Mouse (Mus musculus) liver, embryonic 14 days (tissue): ENCODE measurements around the gene Gjc2. TPM values are rescaled to one million over a fixed set of nuclear protein-coding genes. Genes with fewer than 3 reads are reported as not detected.

Experiments used
- polyA plus RNA-seq: library from polyadenylated mRNA; depleted of rRNA; stranded (reverse); fragments of >200 nt; gene quantifications from 2 replicates; pipeline ENCODE4 v1.2.3, GENCODE M21; 2012; rRNA removed

Gene Gjc2
- 0.03 TPM in 2 replicates for polyA plus RNA-seq

DNA sequence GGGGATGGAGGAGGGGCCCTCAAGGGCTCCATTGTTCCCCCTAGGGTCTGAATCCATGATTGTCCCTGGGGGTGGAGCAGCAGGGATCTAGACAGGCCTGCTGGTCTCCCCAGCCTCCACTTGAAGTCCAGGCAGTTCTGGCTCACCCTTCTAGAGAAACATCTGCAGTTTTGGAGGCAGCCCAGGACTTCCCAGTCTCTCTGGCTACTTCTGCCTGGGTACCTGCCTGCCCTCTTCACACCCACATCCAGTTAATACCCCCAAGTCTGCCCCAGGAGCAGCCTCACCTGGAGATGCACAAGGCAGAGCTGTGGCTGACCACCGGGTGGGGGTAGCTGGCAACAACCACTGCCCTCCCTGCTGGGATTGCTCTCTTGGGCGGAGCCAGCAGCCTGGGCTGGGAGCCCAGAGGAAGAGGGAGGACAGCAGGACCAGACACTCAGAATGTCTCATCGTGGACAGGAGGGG lies at the start of gene Gjc2:
Gene Gjc2, minus strand, starts transcription at position 350 of the 468 bp plus-strand sequence.

GRCm38 (mm10) chr11:59228122-59228953 lies 45.3 kb upstream of the Gjc2 start, which contains the start of gene Arf1:
TSS of gene Arf1 (minus strand) at chr11:59228270.

DNA sequence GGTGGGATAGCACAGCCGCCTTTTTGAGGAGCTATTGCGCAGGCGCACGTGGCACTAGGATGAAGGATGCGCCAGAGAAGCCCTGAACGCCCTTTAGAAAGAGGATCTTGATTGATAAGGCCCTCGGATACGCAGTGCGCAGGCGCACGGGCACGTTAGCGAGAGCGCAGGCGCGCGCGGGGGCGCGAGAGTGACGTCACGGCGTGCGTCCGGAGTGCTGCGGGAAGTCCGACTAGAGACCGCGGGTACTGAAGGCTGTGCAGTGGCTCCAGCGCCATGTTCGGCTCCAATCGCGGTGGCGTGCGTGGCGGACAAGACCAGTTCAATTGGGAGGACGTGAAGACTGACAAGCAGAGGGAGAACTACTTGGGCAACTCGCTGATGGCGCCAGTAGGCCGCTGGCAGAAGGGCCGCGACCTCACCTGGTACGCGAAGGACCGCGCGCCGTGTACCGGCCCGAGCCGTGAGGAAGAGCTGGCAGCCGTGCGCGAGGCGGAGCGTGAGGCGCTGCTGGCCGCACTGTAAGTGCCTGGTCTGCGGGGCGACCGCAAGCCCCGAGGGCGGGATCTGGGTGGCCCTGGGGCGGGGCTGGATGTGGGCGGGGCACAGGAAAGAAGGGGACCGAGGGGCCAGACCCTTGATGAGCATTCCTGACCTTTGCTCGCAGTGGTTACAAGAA lies 25.3 kb upstream of the Gjc2 start, which contains the start of gene 2310033P09Rik:
Gene 2310033P09Rik, plus strand, starts transcription at position 169 of the 679 bp plus-strand sequence.

DNA sequence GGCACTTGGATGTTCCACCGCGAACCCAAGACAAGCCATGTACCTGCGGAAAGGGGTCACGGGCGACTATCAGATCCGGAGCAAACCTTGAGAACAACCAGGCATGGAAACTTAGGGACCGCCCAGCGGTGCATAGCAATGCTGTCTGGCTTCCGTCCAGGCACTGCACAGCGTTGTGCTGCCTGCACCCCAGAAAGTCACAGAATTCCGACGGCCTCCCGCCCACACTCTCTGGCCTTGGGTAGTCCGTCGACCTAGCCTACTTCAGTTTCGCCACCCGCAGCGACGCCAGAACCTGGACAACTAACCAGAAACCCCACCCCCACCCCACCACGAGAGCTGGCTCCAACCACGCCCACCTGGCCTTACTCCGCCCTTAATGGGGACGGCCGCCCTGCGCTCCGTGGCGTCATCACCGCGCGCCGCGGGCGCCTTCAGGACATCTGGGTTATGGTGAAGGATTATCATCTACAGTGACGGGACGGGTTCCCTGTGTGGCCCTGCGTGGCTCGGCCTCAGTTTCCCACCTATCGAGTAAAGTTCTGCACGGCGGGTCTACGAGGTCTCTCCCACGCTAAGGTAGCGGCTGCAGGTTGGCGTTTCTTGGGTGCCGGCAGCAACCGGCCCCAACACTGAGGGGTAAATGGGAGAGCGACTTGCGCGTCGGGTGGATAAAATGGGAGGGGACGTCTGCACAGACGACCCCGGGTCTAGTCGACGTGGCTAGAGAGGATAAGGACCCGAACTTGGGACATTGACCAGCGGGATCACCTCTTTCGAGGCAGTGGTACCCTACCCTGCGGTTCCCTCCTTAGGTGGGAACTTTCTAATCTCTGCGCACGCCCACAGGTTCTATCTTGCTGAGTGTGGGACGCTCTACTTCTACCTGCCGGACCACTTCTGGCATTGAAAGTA lies 19.3 kb upstream of the Gjc2 start, which contains the start of gene Mrpl55:
Gene Mrpl55, plus strand, starts transcription at position 406 of the 915 bp plus-strand sequence.

GRCm38 (mm10) chr11:59192059-59192386 lies 9.0 kb upstream of the Gjc2 start, which contains the start of gene Guk1:
TSS of gene Guk1 (minus strand) at chr11:59192212.

DNA sequence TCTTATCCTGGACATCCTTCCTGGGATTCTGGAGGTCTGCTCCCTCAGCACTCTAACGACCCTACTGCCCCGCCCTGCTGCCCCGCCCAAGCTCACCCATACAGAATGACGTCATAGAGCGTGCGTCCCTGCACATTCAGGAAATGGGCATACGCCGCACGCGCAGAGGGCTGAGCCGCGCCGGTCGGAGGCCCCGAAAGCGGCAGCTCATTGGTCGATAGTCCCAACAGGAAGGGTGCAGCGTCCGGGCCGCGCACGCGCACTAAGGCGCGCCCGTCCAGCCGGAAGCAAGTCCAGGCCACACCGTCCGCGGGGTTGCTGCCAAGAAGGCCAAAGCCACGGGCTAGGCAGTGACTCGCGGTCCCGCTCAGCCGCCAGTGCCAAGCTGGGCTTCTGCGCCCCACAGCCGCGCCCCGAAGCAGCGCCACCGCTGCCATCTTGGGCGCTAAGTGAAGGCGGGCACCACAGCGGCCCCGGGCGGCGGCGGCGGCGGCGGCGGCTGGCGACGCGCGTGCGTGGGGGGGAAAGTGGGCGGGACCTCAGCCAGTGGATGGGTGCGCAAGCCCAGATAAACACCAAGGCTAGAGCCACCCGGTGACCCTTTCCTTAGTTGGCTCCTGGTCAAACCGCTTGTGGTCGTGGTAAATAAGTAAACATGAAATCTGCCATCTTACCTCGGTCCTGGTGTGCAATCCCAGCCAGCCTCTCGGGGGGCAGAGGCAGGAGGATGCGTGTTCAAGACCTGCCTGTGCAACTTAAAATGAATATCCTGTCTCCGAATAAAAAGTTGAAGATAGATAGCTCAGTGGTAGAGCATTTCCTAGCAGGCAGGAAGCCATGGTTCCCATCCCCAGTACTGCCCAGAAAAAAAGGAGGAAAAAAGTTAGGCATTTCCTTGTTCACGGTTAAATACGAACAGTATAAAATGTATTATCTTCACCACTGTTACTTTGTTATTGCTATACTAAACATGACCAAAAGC lies 19.5 kb downstream of the Gjc2 start, which contains the start of gene Iba57:
Gene Iba57, minus strand, starts transcription at position 485 of the 982 bp plus-strand sequence.

GRCm38 (mm10) chr11:59135904-59136452 lies 47.0 kb downstream of the Gjc2 start, which contains the start of gene Obscn:
TSS of gene Obscn (minus strand) at chr11:59136402.

Other genes starting within 250 kb of the Gjc2 start
- gene Rnf187, start 244.3 kb downstream of the Gjc2 start, polyA plus RNA-seq = 67.3 and 77.9 TPM in 2 replicates
- 13.3 and 15.4 TPM in 2 replicates for gene Hist3h2ba, start 234.3 kb downstream of the Gjc2 start, polyA plus RNA-seq
- 9.3 and 10.1 TPM in 2 replicates for gene Hist3h2a, start 228.5 kb downstream of the Gjc2 start, polyA plus RNA-seq
- 0.05 and 0.09 TPM in 2 replicates for gene Trim17, start 228.5 kb downstream of the Gjc2 start, polyA plus RNA-seq
- 7.3 and 8.5 TPM in 2 replicates for gene Trim11, start 205.1 kb downstream of the Gjc2 start, polyA plus RNA-seq
- 0.10 and 0.32 TPM in 2 replicates for gene Obscn, start 46.8 kb downstream of the Gjc2 start, polyA plus RNA-seq
- 7.9 and 8.4 TPM in 2 replicates for gene Iba57, start 19.5 kb downstream of the Gjc2 start, polyA plus RNA-seq
- 36.1 and 41.5 TPM in 2 replicates for gene Guk1, start 9.0 kb upstream of the Gjc2 start, polyA plus RNA-seq
- gene Mrpl55, start 19.3 kb upstream of the Gjc2 start, polyA plus RNA-seq = 23.3 and 25.0 TPM in 2 replicates
- gene 2310033P09Rik, start 25.1 kb upstream of the Gjc2 start, polyA plus RNA-seq = 23.5 and 24.0 TPM in 2 replicates
- 178 and 203 TPM in 2 replicates for gene Arf1, start 45.1 kb upstream of the Gjc2 start, polyA plus RNA-seq
- 0.02 TPM in 2 replicates for gene Wnt3a, start 107.5 kb upstream of the Gjc2 start, polyA plus RNA-seq
- gene Wnt9a, start 123.7 kb upstream of the Gjc2 start, polyA plus RNA-seq = 0.10 and 0.21 TPM in 2 replicates
- gene Prss38, start 192.4 kb upstream of the Gjc2 start, polyA plus RNA-seq = not detected in 2 replicates